Mouse (Mus musculus): ENCODE data around the gene Kcnmb2.

- TF ChIP-seq POLR2A (IDR thresholded peaks at IDR 0.05; ENCODE audit: insufficient read depth, low read depth, low read length) (no peak), CTCF (IDR thresholded peaks at IDR 0.05; ENCODE audit: insufficient read depth, low read depth, low read length) (no peak)
Observed at GRCm38 (mm10) chr3:32128391-32128790, 226.1 kb downstream of the Kcnmb2 start.
